Mouse (Mus musculus) layer of hippocampus, adult 2 months (tissue): Measurements from ENCODE around the gene Olfr156. TPM values are rescaled to one million over a fixed set of nuclear protein-coding genes. Genes with fewer than 3 reads are reported as not detected.
A peak's percentile ranks its signal among the peaks of the same experiment; 100 is the strongest.

Source experiments
- DNase-seq, 2 experiments: peaks; one replicate each; pipeline ENCODE4 v3.0.0; 2022; ENCODE audit warnings: low spot score in 2 of 2
- H3K27ac ChIP-seq: fragments of 200-600 bp; 2 replicates; pipeline ENCODE4 v1.8.1; 2022
- H3K4me3 ChIP-seq: fragments of 200-600 bp; 2 replicates; pipeline ENCODE4 v1.8.1; 2022; ENCODE audit warnings: mild to moderate bottlenecking
- CTCF ChIP-seq: fragments of 200-600 bp; conservative IDR thresholded peaks from 2 replicates; pipeline ENCODE4 v1.8.1; 2022; ENCODE audit warnings: antibody characterized with exemption, mild to moderate bottlenecking, moderate library complexity
- long read RNA-seq, 2 experiments: library from polyadenylated mRNA; stranded (forward); transcript quantifications; one replicate each; pipeline ENCODE4 v2.0.0; 2021; ENCODE audit warnings: borderline mapping rate in 2 of 2
- total RNA-seq, 2 experiments: library from RNA; stranded (reverse); gene quantifications; 2 replicates each; pipeline ENCODE4 v1.2.3; 2021

Olfr156 gene
- total RNA-seq = not detected
- long read RNA-seq, experiment 1 = 0 reads
- long read RNA-seq, experiment 2 = 0 reads

- peak; percentile 73 for TF ChIP-seq CTCF
- Histone ChIP-seq H3K27ac (no peak within 1 kb of the TSS), H3K4me3 (no peak within 1 kb of the TSS)
- no peak for DNase-seq
These were observed at the start of gene Olfr156 for GRCm38 (mm10) chr4:43823845-43824337. TSS of gene Olfr156 (minus strand) at chr4:43823895.

DNA sequence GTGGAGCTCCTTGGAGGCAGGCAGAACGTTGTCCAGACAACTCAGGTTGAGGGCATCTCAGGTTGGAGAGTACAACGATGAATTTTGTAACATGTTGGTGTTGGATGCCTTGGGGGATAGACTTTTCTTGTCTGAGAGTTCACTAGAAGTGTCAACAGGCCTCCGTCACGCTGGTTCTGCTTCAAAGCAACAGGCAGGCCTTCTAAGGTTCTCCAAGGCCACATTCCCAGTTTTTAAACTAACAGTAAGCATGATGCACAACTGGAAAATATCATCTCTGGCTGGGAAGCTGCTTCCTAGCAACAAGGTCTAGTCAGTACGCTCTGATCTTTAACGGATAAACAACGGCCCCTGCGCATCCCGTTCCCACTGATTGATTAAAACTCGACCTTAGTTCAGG lies 46.1 kb upstream of the Olfr156 start:
- Histone ChIP-seq H3K27ac (no peak overlapping the region), H3K4me3 (no peak overlapping the region)
- TF ChIP-seq CTCF = no peak
- DNase-seq = no peak

GRCm38 (mm10) chr4:43863298-43863697 lies 39.6 kb upstream of the Olfr156 start:
- no peak overlapping the region for H3K27ac ChIP-seq
- 0 out of 2 replicates have a peak, but pooled peaks have one; percentile 12 for TF ChIP-seq CTCF
- DNase-seq = no peak
- no peak overlapping the region for H3K4me3 ChIP-seq

GRCm38 (mm10) chr4:43860744-43861519 lies 37.2 kb upstream of the Olfr156 start:
- peak; percentile 51 to 81 for DNase-seq
- TF ChIP-seq CTCF = peak; percentile 88

DNA sequence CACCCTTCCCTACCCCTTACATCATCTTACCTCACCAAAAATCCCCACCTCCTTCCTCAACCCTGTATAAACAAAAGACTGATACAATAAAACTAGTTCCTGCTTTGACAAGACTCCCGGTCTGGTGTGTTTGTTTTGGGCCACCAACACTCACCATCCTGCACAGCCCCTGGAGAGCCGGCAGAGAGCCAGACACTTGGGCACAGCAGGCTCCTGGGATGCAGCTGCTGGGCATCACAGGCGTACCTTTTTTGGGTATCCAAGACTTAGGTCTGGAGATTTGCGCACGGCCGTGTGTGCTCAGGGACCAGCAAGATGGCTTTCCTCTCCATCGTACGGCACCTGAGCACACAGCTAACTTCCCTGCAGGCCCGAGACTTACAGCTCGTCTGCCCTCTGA lies 36.2 kb upstream of the Olfr156 start:
- no peak for TF ChIP-seq CTCF
- Histone ChIP-seq H3K4me3 (no peak overlapping the region), H3K27ac (no peak overlapping the region)
- no peak for DNase-seq

More at GRCm38 (mm10) chr4:43860744-43861519, 37.2 kb upstream of the Olfr156 start:
- Histone ChIP-seq H3K4me3 (no peak overlapping the region), H3K27ac (no peak overlapping the region; the same call in 1 of the 2 replicates)

GRCm38 (mm10) chr4:43854101-43854500 lies 30.4 kb upstream of the Olfr156 start:
- DNase-seq = no peak
- no peak for TF ChIP-seq CTCF
- Histone ChIP-seq H3K4me3 (no peak overlapping the region), H3K27ac (no peak overlapping the region)

- no peak for TF ChIP-seq CTCF
These were observed 27.6 kb upstream of the Olfr156 start, which contains the start of gene Olfr155 for GRCm38 (mm10) chr4:43851265-43851664. TSS of gene Olfr155 (plus strand) at chr4:43851565.

GRCm38 (mm10) chr4:43840101-43840500 lies 16.4 kb upstream of the Olfr156 start, which contains the start of gene Olfr157:
TSS of gene Olfr157 (minus strand) at chr4:43840201.
- no peak for DNase-seq

More at GRCm38 (mm10) chr4:43851265-43851664, 27.6 kb upstream of the Olfr156 start, which contains the start of gene Olfr155:
- Histone ChIP-seq H3K4me3 (no peak within 1 kb of the TSS), H3K27ac (no peak within 1 kb of the TSS)
- no peak for DNase-seq

DNA sequence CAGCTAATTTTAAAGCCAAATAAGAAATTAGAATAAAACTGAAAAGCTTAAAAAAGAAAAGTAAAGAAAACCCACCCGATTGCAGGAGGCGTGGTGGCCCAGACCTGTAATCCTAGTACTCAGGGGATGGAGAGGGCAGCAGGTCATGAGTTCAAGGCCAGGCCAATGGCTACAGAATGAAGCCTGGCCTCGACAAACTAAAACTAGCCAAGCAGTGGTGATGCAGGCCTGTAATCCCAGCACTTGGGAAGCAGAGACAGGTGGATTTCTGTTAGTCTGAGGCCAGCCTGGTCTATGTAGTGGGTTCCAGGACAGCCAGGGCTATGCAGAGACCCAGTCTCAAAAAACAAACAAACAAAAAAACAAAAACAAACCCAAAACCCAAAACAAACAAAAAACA lies 14.6 kb upstream of the Olfr156 start:
- Histone ChIP-seq H3K27ac (no peak overlapping the region), H3K4me3 (no peak overlapping the region)
- no peak for TF ChIP-seq CTCF
- no peak for DNase-seq

More at GRCm38 (mm10) chr4:43840101-43840500, 16.4 kb upstream of the Olfr156 start, which contains the start of gene Olfr157:
- no peak within 1 kb of the TSS for H3K27ac ChIP-seq
- no peak within 1 kb of the TSS for H3K4me3 ChIP-seq
- TF ChIP-seq CTCF = no peak

DNA sequence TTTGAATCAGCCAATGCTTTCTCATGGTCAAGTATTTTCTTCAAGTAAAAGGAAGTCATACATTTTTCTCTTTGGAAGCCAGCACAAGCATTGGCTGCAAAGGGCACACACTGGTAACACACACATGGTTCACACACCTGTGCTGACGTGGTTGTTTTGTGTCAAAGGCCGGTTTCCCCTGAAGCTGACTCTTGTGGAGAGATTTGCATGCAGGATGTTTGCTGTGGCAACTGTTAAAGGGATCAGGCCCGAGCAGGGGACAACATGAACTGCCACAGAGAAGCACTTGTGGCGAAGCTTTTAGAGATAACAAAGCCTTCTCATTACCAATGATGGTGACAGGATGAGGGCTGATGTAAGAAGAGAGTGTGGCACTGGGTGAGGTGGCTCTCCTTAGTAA lies 11.1 kb upstream of the Olfr156 start:
- no peak overlapping the region for H3K27ac ChIP-seq
- DNase-seq = no peak
- no peak for TF ChIP-seq CTCF
- H3K4me3 ChIP-seq = no peak overlapping the region

DNA sequence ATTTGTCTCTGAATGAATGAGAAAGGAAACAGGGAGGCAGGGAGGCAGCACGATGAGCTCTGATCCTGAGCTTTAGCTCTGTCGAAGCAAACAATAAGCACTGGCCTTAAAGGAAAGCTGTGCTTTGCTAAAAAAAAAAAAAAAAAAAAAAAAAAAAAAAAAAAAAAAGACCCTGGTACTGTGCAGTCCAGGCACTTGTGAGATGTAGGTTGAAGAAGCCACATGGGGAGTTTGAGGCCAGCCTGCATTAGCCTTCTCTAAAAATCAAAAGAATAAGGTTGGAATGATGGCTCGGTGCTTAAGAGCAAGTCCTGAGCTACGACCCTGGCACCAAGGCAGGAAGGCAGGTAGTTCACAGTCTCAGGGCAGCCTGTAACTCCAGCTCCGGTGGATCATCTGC lies 10.1 kb upstream of the Olfr156 start:
- TF ChIP-seq CTCF = no peak
- no peak overlapping the region for H3K4me3 ChIP-seq
- no peak overlapping the region for H3K27ac ChIP-seq
- DNase-seq = no peak

DNA sequence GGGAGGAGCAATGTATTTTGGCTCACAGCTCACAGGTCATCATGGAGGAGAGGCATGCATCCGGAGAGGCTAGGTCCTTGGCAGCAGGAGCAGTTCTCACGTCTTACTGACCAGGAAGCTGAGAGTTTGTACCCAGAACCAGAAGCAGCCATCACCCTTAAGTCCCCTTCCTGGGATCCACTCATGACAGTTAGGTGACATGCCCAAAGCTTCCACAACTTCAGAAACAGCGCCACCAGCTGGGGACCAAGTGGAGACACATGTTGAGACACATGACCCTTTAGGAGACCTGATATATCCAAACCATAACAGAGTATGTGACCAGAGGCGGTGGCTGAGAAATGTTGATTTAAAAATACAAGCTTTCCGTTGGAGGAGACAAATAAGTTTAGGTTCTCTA lies 8.3 kb upstream of the Olfr156 start:
- no peak overlapping the region for H3K4me3 ChIP-seq
- TF ChIP-seq CTCF = peak; percentile 25; the same call in 1 of the 2 replicates
- no peak overlapping the region for H3K27ac ChIP-seq
- DNase-seq = no peak

DNA sequence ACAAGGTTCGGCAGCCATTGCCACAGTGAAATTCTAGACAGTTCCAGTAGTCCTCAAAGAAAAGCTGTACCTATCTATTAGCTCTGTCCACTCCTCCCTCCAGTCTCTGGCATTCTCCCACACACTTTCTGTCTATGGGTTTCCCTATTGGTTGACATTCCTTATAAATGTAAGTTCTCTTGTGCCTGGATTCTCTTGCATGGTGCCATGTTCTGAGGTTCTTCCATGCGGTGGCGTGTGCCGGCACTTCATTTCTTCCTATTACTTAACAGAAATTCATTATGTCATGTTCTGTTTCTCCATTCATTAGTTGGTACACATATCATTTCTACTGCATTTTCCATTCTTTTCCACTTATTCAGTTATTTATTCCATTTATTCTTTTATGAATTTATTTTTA lies 5.1 kb upstream of the Olfr156 start:
- TF ChIP-seq CTCF = no peak

More for the DNA sequence above, 5.1 kb upstream of the Olfr156 start:
- no peak overlapping the region for H3K4me3 ChIP-seq
- DNase-seq = no peak
- no peak overlapping the region for H3K27ac ChIP-seq
